Mouse (Mus musculus) brain, embryonic 14.5 days (tissue): ENCODE results near the gene Mllt10.

Source experiments
- CTCF ChIP-seq: fragments of 200-500 bp; IDR thresholded peaks from 2 replicates; pipeline ENCODE4 v1.5.1; 2012; ENCODE audit warnings: inconsistent platforms, mild to moderate bottlenecking, moderate library complexity, borderline replicate concordance; ENCODE audit not compliant: insufficient read depth, insufficient read length; ENCODE audit errors: extremely low read depth
- POLR2A ChIP-seq: fragments of 200-500 bp; IDR thresholded peaks from 2 replicates; pipeline ENCODE4 v1.6.1; 2012; ENCODE audit warnings: mild to moderate bottlenecking, inconsistent platforms, borderline replicate concordance; ENCODE audit not compliant: poor library complexity, insufficient read depth, insufficient read length, severe bottlenecking; ENCODE audit errors: extremely low read depth

- TF ChIP-seq CTCF (no peak), POLR2A (no peak)
Observed at GRCm38 (mm10) chr2:18016639-18017038, 38.4 kb upstream of the Mllt10 start.
